Mouse (Mus musculus) forebrain, embryonic 13.5 days (tissue): ENCODE data around the gene Reep3. TPM values are rescaled to one million over a fixed set of nuclear protein-coding genes. Genes with fewer than 3 reads are reported as not detected.

Source experiments
- ATAC-seq: fragments of 200-750 bp; cut with Nextera tagmentation; 2 replicates; pipeline ENCODE4 v1.8.0; 2017
- H3K27ac ChIP-seq: fragments of 300-500 bp; sonication (generic); 2 replicates; pipeline ENCODE4 v1.5.1; 2015; ENCODE audit warnings: inconsistent platforms, mild to moderate bottlenecking, moderate library complexity
- H3K27me3 ChIP-seq: fragments of 300-500 bp; sonication (generic); 2 replicates; pipeline ENCODE4 v1.6.1; 2015; ENCODE audit warnings: mild to moderate bottlenecking, inconsistent platforms
- H3K36me3 ChIP-seq: fragments of 300-500 bp; sonication (generic); 2 replicates; pipeline ENCODE4 v1.6.1; 2015; ENCODE audit warnings: mild to moderate bottlenecking, inconsistent platforms; ENCODE audit not compliant: poor library complexity, severe bottlenecking
- H3K4me1 ChIP-seq: fragments of 300-500 bp; sonication (generic); 2 replicates; pipeline ENCODE4 v1.6.1; 2015; ENCODE audit warnings: inconsistent platforms
- H3K4me2 ChIP-seq: fragments of 300-500 bp; sonication (generic); 2 replicates; pipeline ENCODE4 v1.6.1; 2015; ENCODE audit warnings: inconsistent platforms, mild to moderate bottlenecking, moderate library complexity
- H3K4me3 ChIP-seq: fragments of 300-500 bp; sonication (generic); 2 replicates; pipeline ENCODE4 v1.5.1; 2015; ENCODE audit warnings: mild to moderate bottlenecking, inconsistent platforms
- H3K9ac ChIP-seq: fragments of 300-500 bp; sonication (generic); 2 replicates; pipeline ENCODE4 v1.6.1; 2015; ENCODE audit warnings: mild to moderate bottlenecking, inconsistent platforms
- H3K9me3 ChIP-seq: fragments of 300-500 bp; sonication (generic); replicated peaks from 2 replicates; pipeline ENCODE4 v1.6.1; 2016; ENCODE audit warnings: inconsistent platforms
- WGBS: fragments of 180-500 bp; shearing (Covaris S2); methylation state at CpG from one replicate; pipeline ENCODE4 v1.1.7; 2015; 5-methylcytosine and 5-hydroxymethylcytosine counted together
- polyA plus RNA-seq: library from polyadenylated mRNA; unstranded; fragments of >200 nt; fragmentation: Nextera tagmentation; extraction: Ambion mirVana; gene quantifications from 2 replicates; pipeline ENCODE4 v1.2.1, GENCODE M21; 2015

Reep3 gene
- polyA plus RNA-seq, 1 experiment from 2014 or later: 42.2 TPM

- WGBS: 60% methylated on average over 21 of the region's 21 CpGs
- H3K4me3 ChIP-seq: no peak overlapping the region
- peak overlapping the region; percentile 11; the same call in 1 of the 2 replicates for H3K4me2 ChIP-seq
- H3K27me3 ChIP-seq: no peaks in the 10 kb centered on the region
- no peaks in the 10 kb centered on the region for H3K9me3 ChIP-seq
- no peaks in the 10 kb centered on the region for H3K36me3 ChIP-seq
- H3K4me1 ChIP-seq: peaks cover 16% of the 10 kb centered on the region
- no peak overlapping the region for H3K27ac ChIP-seq
- ATAC-seq: peak; percentile 51; the same call in 1 of the 2 replicates
- no peak overlapping the region for H3K9ac ChIP-seq
Observed at GRCm38 (mm10) chr10:67075931-67076878, 20.5 kb downstream of the Reep3 start.

GRCm38 (mm10) chr10:67073577-67073976 is 23.2 kb downstream of the Reep3 start:
- Histone ChIP-seq H3K27me3 (no peaks in the 10 kb centered on the region), H3K4me1 (peaks cover 12% of the 10 kb centered on the region), H3K36me3 (no peaks in the 10 kb centered on the region), H3K4me2 (no peak overlapping the region), H3K9me3 (no peaks in the 10 kb centered on the region), H3K9ac (no peak overlapping the region), H3K27ac (no peak overlapping the region), H3K4me3 (no peak overlapping the region)
- no peak for ATAC-seq
- 96% methylated on average over 8 of the region's 8 CpGs for WGBS

- no peak overlapping the region for H3K4me3 ChIP-seq
- peaks cover 12% of the 10 kb centered on the region for H3K4me1 ChIP-seq
- no peaks in the 10 kb centered on the region for H3K36me3 ChIP-seq
- no peak overlapping the region for H3K4me2 ChIP-seq
- H3K27me3 ChIP-seq: no peaks in the 10 kb centered on the region
- H3K27ac ChIP-seq: no peak overlapping the region
- no peak for ATAC-seq
- no peak overlapping the region for H3K9ac ChIP-seq
- no peaks in the 10 kb centered on the region for H3K9me3 ChIP-seq
- 96% methylated on average over 4 of the region's 4 CpGs for WGBS
Observed at GRCm38 (mm10) chr10:67072600-67072999, 24.1 kb downstream of the Reep3 start.

GRCm38 (mm10) chr10:67071884-67072283 is 24.9 kb downstream of the Reep3 start:
- 90% methylated on average over 5 of the region's 5 CpGs for WGBS
- Histone ChIP-seq H3K4me1 (peaks cover 11% of the 10 kb centered on the region), H3K4me2 (no peak overlapping the region), H3K9ac (no peak overlapping the region), H3K36me3 (no peaks in the 10 kb centered on the region), H3K27me3 (no peaks in the 10 kb centered on the region), H3K9me3 (no peaks in the 10 kb centered on the region), H3K27ac (no peak overlapping the region), H3K4me3 (no peak overlapping the region)
- no peak for ATAC-seq

GRCm38 (mm10) chr10:67071389-67071788 is 25.4 kb downstream of the Reep3 start:
- no peak overlapping the region for H3K27ac ChIP-seq
- no peak overlapping the region for H3K4me2 ChIP-seq
- H3K4me1 ChIP-seq: peaks cover 10% of the 10 kb centered on the region
- H3K36me3 ChIP-seq: no peaks in the 10 kb centered on the region
- H3K27me3 ChIP-seq: no peaks in the 10 kb centered on the region
- ATAC-seq: no peak
- H3K9me3 ChIP-seq: no peaks in the 10 kb centered on the region
- WGBS: 79% methylated on average over 4 of the region's 4 CpGs
- H3K4me3 ChIP-seq: no peak overlapping the region
- H3K9ac ChIP-seq: no peak overlapping the region

- H3K27me3 ChIP-seq: no peaks in the 10 kb centered on the region
- H3K9me3 ChIP-seq: no peaks in the 10 kb centered on the region
- no peak overlapping the region for H3K4me3 ChIP-seq
- H3K27ac ChIP-seq: no peak overlapping the region
- no peak overlapping the region for H3K9ac ChIP-seq
- no peak overlapping the region for H3K4me2 ChIP-seq
- ATAC-seq: no peak
- no peaks in the 10 kb centered on the region for H3K36me3 ChIP-seq
- H3K4me1 ChIP-seq: peaks cover 12% of the 10 kb centered on the region
- WGBS: 91% methylated on average over 10 of the region's 10 CpGs
Observed at GRCm38 (mm10) chr10:67069013-67069412, 27.7 kb downstream of the Reep3 start.

- no peaks in the 10 kb centered on the region for H3K9me3 ChIP-seq
- H3K27me3 ChIP-seq: no peaks in the 10 kb centered on the region
- no peak overlapping the region for H3K4me3 ChIP-seq
- no peak overlapping the region for H3K9ac ChIP-seq
- H3K4me1 ChIP-seq: peaks cover 24% of the 10 kb centered on the region
- 63% methylated on average over 3 of the region's 3 CpGs for WGBS
- peak overlapping the region; percentile 40 for H3K27ac ChIP-seq
- no peak overlapping the region for H3K4me2 ChIP-seq
- no peak for ATAC-seq
- H3K36me3 ChIP-seq: no peaks in the 10 kb centered on the region
Observed at GRCm38 (mm10) chr10:67066421-67066820, 30.3 kb downstream of the Reep3 start.

- Histone ChIP-seq H3K27ac (peak overlapping the region; percentile 40), H3K9ac (no peak overlapping the region), H3K4me1 (peaks cover 29% of the 10 kb centered on the region), H3K27me3 (no peaks in the 10 kb centered on the region), H3K4me2 (no peak overlapping the region), H3K4me3 (no peak overlapping the region), H3K9me3 (no peaks in the 10 kb centered on the region), H3K36me3 (no peaks in the 10 kb centered on the region)
- ATAC-seq: peak; percentile 48; the same call in 1 of the 2 replicates
- WGBS: 40% methylated on average over 5 of the region's 5 CpGs
Observed at GRCm38 (mm10) chr10:67065927-67066326, 30.8 kb downstream of the Reep3 start.

- ATAC-seq: no peak
- Histone ChIP-seq H3K9ac (no peak overlapping the region), H3K4me1 (peaks cover 29% of the 10 kb centered on the region), H3K27me3 (no peaks in the 10 kb centered on the region), H3K4me2 (no peak overlapping the region), H3K9me3 (no peaks in the 10 kb centered on the region), H3K36me3 (no peaks in the 10 kb centered on the region), H3K27ac (peak overlapping the region; percentile 40; the same call in 1 of the 2 replicates), H3K4me3 (no peak overlapping the region)
- WGBS: 87% methylated on average over 7 of the region's 7 CpGs
Observed at GRCm38 (mm10) chr10:67065277-67065887, 31.4 kb downstream of the Reep3 start.

- Histone ChIP-seq H3K27ac (peak overlapping the region; percentile 68), H3K4me1 (peaks cover 42% of the 10 kb centered on the region), H3K36me3 (no peaks in the 10 kb centered on the region), H3K27me3 (no peaks in the 10 kb centered on the region), H3K9me3 (no peaks in the 10 kb centered on the region), H3K9ac (no peak overlapping the region), H3K4me2 (peak overlapping the region; percentile 6; the same call in 1 of the 2 replicates), H3K4me3 (no peak overlapping the region)
- ATAC-seq: no peak
- 47% methylated on average over 4 of the region's 4 CpGs for WGBS
Observed at GRCm38 (mm10) chr10:67061823-67062222, 34.9 kb downstream of the Reep3 start.

GRCm38 (mm10) chr10:67061367-67061801 is 35.4 kb downstream of the Reep3 start:
- Histone ChIP-seq H3K4me2 (peak overlapping the region; percentile 16; the same call in 1 of the 2 replicates), H3K4me3 (no peak overlapping the region), H3K36me3 (no peaks in the 10 kb centered on the region), H3K27ac (peak overlapping the region; percentile 68), H3K27me3 (no peaks in the 10 kb centered on the region), H3K9me3 (no peaks in the 10 kb centered on the region), H3K9ac (no peak overlapping the region), H3K4me1 (peaks cover 42% of the 10 kb centered on the region)
- WGBS: 23% methylated on average over 10 of the region's 10 CpGs
- peak; percentile 61; the same call in 1 of the 2 replicates for ATAC-seq

- ATAC-seq: peak; percentile 11; the same call in 1 of the 2 replicates
- H3K4me1 ChIP-seq: peaks cover 41% of the 10 kb centered on the region
- no peaks in the 10 kb centered on the region for H3K27me3 ChIP-seq
- peak overlapping the region; percentile 51 for H3K27ac ChIP-seq
- no peak overlapping the region for H3K4me2 ChIP-seq
- WGBS: 60% methylated on average over 6 of the region's 6 CpGs
- no peaks in the 10 kb centered on the region for H3K36me3 ChIP-seq
- H3K9me3 ChIP-seq: no peaks in the 10 kb centered on the region
- no peak overlapping the region for H3K9ac ChIP-seq
- no peak overlapping the region for H3K4me3 ChIP-seq
Observed at GRCm38 (mm10) chr10:67058702-67059101, 38.0 kb downstream of the Reep3 start.
